Mouse (Mus musculus): ENCODE measurements at regions not wholly inside any gene's neighbourhood (a gene's known extent, or its start where the extent isn't known, plus 50 kb on each side); places are given as distances from the start of the nearest gene placed in this dataset.
"Not testable (repeated sequence)": the region's sequence is repeated elsewhere in the genome, so short reads cannot be mapped to it uniquely, and the experiment has no call there.

DNA sequence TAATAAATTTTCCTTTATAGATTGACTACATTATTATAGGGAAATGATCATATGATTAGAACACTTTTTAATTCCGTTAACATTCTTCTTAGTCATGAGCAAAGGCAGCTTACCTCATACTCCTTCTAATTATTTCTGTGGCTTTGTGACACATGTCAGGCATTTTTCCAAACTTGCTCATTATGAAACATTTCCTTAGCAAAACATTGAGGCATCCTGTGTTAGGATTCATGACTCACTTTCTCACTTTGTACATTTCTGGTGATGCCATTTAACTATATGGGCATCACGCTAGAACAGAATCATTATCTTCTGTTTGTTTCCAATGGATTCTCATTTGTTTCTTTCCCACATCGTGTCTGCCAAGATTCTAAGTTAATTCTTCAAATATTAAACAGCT is 621.3 kb downstream of the Tecrl start:
- no peak for DNase-seq

DNA sequence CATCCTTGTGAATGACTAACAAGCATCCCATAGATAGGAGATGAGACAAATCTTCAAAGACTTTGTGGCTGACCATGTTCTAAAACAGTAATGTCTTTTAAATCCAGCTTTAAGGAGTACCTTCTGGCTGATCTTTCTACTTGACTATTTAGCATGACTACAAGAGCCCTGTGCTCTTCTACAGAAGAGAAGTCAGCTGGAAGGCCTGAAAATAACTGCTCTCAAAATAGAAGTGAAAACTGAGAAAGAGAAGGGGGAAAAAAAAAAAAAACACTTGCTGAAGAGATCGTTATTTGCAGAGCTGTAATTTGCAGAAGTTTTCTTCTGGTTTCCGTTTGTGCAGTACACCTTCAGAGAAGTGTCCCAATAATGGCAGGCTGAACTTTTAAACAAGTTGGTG is 626.8 kb downstream of the Tecrl start:
- DNase-seq, result no peak

DNA sequence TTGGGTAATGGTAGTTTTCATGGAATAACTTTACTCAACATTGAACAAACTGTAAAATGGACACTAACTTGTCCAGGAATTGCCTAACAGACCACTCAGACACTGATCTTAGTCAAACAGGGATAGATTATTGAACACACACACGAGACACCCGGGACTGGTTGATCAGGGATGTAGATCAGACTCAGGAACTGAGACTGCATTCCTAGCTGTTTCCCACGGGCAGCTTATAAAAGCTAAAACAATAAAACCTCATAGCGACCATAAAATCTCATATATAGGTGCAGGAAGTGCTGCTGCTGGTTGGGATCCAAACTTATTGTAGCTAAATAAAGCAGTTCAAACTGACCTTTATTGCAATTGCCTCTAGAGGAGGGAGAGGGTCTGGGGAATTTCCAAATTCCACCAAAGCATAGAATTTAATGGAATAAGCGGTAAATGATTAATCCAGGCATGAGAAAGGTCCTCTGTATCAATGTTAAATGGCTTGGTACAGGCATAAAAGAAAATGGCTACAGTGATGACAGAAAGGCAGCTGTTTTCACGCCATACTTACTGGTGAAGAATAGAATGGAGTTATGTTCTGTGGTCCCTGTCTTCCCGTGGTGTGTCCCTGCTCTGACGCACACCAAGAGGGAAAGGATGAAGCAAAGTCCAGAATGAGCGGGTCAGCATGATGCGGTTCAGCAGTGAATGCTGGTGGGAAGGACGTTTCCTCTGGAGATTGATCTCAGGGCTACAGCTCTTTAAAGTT is 627.6 kb downstream of the Tecrl start:
- no peak for DNase-seq

DNA sequence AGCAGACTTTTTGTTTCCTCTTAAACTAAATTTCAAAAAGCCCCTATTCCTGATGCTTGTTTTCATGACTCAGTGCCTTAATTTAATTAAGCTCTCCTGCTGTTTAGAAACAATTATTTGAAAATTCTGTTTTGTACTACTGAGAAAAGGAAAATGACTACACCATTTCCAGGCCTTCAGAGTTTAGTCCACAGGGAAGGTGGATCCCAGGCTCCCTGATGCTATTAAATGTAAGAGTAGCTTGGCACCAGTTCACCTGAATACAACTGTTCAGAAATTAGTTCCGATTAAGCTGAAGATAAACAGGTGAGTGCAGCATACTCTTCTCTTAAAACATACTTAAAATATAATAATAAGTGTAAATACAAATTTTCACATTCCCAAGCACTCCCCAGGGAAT is 639.3 kb downstream of the Tecrl start:
- no peak for DNase-seq

DNA sequence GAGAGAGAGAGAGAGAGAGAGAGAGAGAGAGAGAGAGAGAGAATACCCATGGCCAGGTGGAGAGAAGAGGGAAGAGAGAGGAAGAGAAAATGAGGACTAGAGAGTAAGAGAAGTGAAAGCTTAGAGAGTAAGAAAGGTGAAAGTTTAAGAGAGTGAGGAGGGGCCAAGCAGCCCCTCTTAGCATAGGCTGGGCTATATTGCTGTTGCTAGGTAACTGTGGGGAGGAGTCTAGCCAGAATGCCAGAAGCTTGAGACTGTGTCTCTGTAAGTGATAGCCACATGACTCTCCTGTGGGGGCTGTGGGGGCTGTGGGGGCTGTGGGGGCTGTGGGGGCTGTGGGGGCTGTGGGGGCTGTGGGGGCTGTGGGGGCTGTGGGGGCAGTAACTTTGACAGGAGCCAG is 655.3 kb downstream of the Tecrl start:
- not testable (repeated sequence) for DNase-seq

DNA sequence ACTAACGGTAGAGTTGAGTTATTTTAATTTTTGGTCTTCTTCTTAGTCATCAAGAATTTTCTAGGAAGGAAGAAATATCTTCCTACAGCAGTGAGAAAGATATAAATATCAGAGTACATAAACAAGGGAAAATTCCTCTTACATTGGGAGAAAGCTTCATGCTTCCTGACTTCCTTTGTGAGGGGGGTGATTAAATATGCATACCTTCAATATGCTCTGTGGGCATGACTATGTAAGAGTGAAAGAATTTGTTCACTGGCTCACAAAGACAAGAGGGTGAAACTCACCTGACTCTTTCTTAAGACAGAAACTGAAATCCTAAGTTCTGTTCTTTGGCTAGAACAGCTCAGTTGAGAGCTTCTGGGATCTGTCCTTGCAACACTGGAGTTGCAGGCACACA is 656.1 kb downstream of the Tecrl start:
- no peak for DNase-seq

DNA sequence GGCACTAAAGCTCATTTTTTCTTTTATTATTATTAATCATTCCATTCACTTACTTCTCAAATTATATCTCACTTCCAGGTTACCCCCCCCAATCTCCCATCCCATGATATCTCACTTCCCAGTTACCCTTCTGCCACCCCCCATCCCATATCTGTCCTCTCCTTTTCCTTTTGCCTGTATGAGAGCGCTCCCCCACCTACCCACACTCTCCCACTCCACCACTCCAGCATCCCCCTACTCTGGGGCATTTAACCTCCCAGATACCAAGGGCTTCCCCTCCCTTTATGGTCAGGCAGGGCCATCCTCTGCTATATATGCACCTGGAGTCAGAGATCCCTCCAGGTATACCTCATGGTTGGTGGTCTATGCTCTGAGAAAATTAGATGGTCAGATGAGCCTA is 671.6 kb downstream of the Tecrl start:
- DNase-seq, result no peak

DNA sequence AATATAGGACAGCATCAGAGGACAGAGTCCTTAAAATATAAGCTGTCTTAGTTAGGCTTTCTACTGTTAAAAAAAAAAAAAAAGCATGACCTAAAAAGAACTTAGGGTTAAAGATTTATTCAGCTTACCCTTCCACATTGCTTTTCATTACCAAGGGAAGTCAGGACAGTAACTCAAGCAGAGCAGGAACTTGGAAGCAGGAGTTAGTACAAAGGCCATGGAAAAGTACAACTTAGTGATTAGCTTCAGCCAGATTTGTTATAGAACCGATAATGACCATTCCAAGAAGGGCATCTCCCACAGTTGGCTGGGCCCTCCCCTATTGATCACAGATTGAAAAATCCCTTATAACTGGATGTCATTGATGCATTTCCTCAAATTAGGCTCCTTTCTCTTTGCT is 690.9 kb downstream of the Tecrl start:
- DNase-seq, result peak; percentile 72

DNA sequence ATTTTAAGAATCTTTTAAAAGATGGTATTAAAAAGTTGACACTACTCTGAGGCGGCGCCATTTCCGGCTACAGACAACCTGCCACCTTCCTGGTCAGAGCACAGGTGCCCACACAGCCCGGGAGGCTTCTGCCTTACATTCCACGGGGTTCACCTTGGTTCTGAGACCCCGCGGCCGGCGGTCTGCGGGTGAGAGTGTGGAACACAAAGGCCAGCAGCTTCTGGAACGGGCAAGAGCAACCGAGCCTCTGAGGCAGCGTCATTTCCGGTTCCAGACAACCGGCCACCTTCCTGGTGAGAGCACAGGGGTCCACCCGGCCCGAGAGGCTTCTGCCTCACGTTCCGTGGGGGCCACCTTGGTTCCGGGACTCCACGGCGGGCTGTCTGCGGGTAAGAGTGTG is 701.4 kb downstream of the Tecrl start:
- DNase-seq, result not testable (repeated sequence)

DNA sequence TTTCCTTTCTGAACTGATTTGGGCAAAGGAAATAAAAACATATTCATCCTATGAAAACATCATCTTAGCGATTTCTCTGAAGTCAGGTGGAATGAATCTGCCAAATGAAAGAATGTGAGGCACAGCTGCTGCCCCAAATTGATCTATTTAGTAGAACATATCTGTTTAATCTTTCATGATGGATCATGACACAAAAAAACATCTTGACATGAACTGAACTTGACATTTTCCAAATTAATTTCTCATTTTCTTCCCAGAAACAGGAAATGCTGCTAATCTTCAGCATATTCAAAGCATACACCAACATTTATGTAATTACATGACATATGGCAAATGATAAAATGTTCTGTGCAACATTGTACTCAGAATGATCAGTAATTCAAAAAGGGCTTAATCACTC is 734.9 kb downstream of the Tecrl start:
- DNase-seq, result no peak
